Mouse (Mus musculus): Measurements from ENCODE around the gene Zfp28. TPM values are rescaled to one million over a fixed set of nuclear protein-coding genes. Genes with fewer than 3 reads are reported as not detected.

Zfp28 gene
- polyA plus RNA-seq (2015; fragmentation: Nextera tagmentation; extraction: Ambion mirVana), result 10.9 and 11.4 TPM in 2 replicates

DNA sequence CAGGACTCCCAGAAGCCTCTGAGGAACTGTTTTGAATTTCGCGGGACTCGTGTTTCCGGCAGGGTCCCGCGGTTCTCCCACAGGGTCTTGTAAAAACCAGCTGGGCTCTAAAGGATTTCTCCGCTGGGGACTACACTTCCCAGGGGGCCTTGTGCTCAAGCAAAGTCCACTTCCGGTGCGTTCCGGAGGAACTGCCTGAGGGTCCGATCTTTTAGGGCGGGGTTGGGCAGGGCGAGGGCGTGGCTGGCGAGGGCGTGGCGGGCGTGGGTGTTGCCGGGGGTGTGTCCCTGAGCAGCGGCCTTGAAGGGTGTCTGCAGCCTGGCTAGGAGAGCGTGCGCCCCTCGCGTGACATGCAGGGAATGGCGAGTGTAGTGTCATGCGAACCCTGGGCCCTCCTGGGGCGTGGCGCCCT lies at the start of gene Zfp28:
Gene Zfp28 (plus strand): TSS at position 252 of the 412 bp plus-strand sequence.

DNA sequence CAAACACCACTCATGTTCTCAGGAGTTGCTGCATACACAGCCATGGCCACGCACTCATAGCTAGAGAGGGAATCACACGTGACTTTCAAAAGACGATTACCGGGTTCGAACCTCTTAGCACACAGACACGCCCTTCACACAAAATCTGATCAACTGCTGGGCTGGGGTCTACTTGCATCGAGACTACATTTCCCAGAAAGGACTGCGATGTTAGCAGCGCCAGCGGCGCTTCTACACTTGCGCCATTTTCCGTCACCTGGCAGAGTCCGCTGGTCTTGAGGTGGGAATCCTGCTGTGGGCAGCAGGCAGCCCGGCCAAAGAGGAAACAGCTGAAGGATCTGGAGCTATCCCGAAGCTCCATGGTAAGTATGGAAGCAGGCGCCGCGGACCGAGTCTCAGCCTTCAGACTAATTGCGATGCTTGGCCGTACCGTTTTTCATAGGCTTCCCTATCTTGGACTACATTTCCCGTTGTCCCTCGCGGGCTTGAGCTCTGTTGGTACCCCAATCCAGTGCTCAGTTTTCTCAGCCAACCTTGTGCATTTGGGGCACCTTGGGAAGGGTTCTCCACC lies 39.5 kb upstream of the Zfp28 start, which contains the start of gene Gm3854:
Gene Gm3854 (plus strand): TSS at position 259 of the 571 bp plus-strand sequence.

DNA sequence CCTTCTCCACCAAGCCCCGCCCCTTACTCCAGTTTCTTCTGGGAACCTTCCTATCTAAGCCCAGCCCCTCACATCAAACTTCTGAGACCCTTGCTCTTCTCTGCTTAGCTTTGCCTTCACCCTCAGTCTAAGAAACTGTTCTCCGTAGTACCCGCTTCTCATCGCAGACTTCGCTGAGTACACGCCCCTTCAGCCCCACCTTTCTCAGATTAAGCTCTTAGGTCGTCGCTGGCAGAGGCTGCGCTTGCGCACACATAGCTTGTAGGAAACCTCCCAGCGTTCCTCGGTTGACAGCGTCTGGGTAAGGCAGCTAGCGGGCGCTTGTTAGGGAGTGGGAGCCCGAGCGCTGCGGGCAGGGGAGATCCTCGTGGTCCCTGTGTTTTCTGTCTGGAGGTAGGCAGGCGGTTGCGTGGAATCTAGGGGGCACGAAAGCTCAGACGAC lies 20.0 kb upstream of the Zfp28 start, which contains the start of gene Zfp78:
Gene Zfp78 (plus strand): TSS at position 234 of the 442 bp plus-strand sequence.

DNA sequence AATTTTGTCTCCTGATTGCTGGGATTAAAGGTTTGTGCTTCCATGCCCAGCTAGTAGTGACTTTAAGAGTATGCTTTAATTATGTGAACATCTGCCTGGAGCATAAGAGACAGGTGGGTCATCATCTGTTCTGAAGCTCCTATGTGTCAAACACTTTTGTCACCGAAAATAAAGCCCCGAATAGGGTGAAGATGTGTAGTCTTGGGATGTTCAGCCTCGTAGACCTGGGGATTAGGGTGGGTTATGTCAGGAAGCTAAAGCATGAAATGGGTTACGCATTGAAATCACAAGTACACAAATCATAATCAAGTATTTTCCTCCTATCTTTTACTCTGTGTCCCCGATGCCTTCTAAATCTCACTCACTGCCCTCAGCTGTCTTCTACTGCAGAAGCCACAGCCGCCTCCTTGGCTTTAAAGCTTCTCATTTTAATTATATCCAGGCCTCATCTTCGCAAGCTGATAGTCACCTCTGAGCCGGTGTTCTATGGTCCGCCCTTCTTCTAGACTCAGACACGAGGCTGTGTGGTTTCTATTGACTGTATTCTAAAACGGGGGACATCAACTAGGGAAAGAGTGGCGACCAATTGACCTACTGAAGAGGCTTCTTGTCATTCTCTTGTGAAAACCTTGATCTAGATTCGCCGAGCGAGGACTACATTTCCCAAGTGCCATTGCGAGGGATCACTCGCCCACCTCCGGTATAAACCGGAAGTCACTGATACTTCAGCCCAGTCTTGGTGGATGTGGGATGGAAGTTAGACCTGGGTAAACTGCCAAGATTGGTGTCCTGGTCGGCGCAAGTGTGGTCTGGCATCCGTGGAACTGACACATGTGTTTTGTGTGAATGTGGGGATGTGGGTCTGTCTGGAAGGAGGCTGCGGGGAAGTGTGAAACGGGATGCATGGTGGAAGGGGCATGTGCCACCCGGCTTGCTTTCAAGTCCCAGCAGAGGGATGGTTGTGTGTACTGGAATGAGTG lies 15.2 kb downstream of the Zfp28 start, which contains the start of gene Smim17:
Gene Smim17 (plus strand): TSS at position 720 of the 980 bp plus-strand sequence.

DNA sequence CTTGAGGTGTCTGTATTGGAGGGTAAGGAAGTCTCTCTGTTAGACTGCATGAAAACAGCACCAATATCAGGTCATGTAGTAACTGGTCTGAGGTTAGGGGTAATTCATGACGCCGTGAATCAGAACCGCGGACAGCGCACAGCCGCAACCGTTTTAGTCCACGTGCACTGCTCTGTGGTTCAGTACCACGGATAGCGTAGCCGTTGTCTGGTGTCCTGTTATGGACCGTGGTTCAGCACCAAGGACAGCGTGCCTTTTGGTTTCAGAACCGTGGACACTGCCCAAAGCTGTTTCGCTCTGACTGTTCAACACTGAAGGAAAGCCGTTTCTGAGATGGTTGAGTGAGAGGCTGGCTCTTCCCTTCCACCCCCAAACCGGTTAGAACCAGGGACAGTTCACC lies 26.9 kb downstream of the Zfp28 start, which contains the start of gene Gm20715:
Gene Gm20715 (plus strand): TSS at position 235 of the 400 bp plus-strand sequence.

GRCm38 (mm10) chr7:6438388-6438787 lies 55.3 kb downstream of the Zfp28 start, which contains the start of gene Olfr1344:
Olfr1344 (plus strand) TSS chr7:6438688.

Other genes starting within 250 kb of the Zfp28 start
- 44.1 and 51.8 TPM in 2 replicates for gene Zfp787, start 227.3 kb upstream of the Zfp28 start, polyA plus RNA-seq (2015; fragmentation: Nextera tagmentation; extraction: Ambion mirVana)
- 61.7 and 69.1 TPM in 2 replicates for gene Zfp444, start 211.1 kb upstream of the Zfp28 start, polyA plus RNA-seq (2015; fragmentation: Nextera tagmentation; extraction: Ambion mirVana)
- gene Galp, start 186.2 kb upstream of the Zfp28 start, polyA plus RNA-seq (2015; fragmentation: Nextera tagmentation; extraction: Ambion mirVana), result not detected in 2 replicates
- gene Zscan5b, start 161.0 kb upstream of the Zfp28 start, polyA plus RNA-seq (2015; fragmentation: Nextera tagmentation; extraction: Ambion mirVana), result not detected in 2 replicates
- 0.73 TPM in 1 of 2 replicates, not detected in the other for gene Epp13, start 130.6 kb upstream of the Zfp28 start, polyA plus RNA-seq (2015; fragmentation: Nextera tagmentation; extraction: Ambion mirVana)
- 12.0 and 13.8 TPM in 2 replicates for gene Zfp667, start 96.7 kb upstream of the Zfp28 start, polyA plus RNA-seq (2015; fragmentation: Nextera tagmentation; extraction: Ambion mirVana)
- 15.5 and 15.9 TPM in 2 replicates for gene Zfp583, start 52.0 kb upstream of the Zfp28 start, polyA plus RNA-seq (2015; fragmentation: Nextera tagmentation; extraction: Ambion mirVana)
- gene Gm3854, start 39.5 kb upstream of the Zfp28 start, polyA plus RNA-seq (2015; fragmentation: Nextera tagmentation; extraction: Ambion mirVana), result 6.2 and 6.8 TPM in 2 replicates
- 2.9 and 3.0 TPM in 2 replicates for gene Zfp78, start 20.0 kb upstream of the Zfp28 start, polyA plus RNA-seq (2015; fragmentation: Nextera tagmentation; extraction: Ambion mirVana)
- 9.4 and 10.7 TPM in 2 replicates for gene Smim17, start 15.4 kb downstream of the Zfp28 start, polyA plus RNA-seq (2015; fragmentation: Nextera tagmentation; extraction: Ambion mirVana)
- 0.08 TPM in 1 of 2 replicates, not detected in the other for gene Gm20715, start 27.0 kb downstream of the Zfp28 start, polyA plus RNA-seq (2015; fragmentation: Nextera tagmentation; extraction: Ambion mirVana)
- gene Olfr1344, start 55.4 kb downstream of the Zfp28 start, polyA plus RNA-seq (2015; fragmentation: Nextera tagmentation; extraction: Ambion mirVana), result 0.19 and 0.43 TPM in 2 replicates
- gene Olfr1336, start 72.9 kb downstream of the Zfp28 start, polyA plus RNA-seq (2015; fragmentation: Nextera tagmentation; extraction: Ambion mirVana), result not detected in 2 replicates
- not detected in 2 replicates for gene Olfr1346, start 83.8 kb downstream of the Zfp28 start, polyA plus RNA-seq (2015; fragmentation: Nextera tagmentation; extraction: Ambion mirVana)
- not detected in 2 replicates for gene Olfr5, start 103.6 kb downstream of the Zfp28 start, polyA plus RNA-seq (2015; fragmentation: Nextera tagmentation; extraction: Ambion mirVana)
- not detected in 2 replicates for gene Olfr1347, start 116.5 kb downstream of the Zfp28 start, polyA plus RNA-seq (2015; fragmentation: Nextera tagmentation; extraction: Ambion mirVana)
- gene Olfr1348, start 125.5 kb downstream of the Zfp28 start, polyA plus RNA-seq (2015; fragmentation: Nextera tagmentation; extraction: Ambion mirVana), result not detected in 2 replicates
- gene Olfr1349, start 139.7 kb downstream of the Zfp28 start, polyA plus RNA-seq (2015; fragmentation: Nextera tagmentation; extraction: Ambion mirVana), result not detected in 2 replicates
- not detected in 2 replicates for gene Olfr1350, start 181.5 kb downstream of the Zfp28 start, polyA plus RNA-seq (2015; fragmentation: Nextera tagmentation; extraction: Ambion mirVana)